Mouse (Mus musculus) testis, adult 2 months (tissue): ENCODE results near the gene Ppara.

Experiments used
- CTCF ChIP-seq: fragments of 200-500 bp; IDR thresholded peaks from 2 replicates; pipeline ENCODE4 v1.5.1; 2012; ENCODE audit warnings: low read depth, mild to moderate bottlenecking, inconsistent platforms, low read length, moderate library complexity; ENCODE audit not compliant: control insufficient read depth, insufficient read depth, insufficient replicate concordance
- POLR2A ChIP-seq: fragments of 200-500 bp; IDR thresholded peaks from 2 replicates; pipeline ENCODE4 v1.6.1; 2012; ENCODE audit warnings: low read depth, mild to moderate bottlenecking, inconsistent platforms, low read length, moderate library complexity; ENCODE audit not compliant: control insufficient read depth

- TF ChIP-seq POLR2A (no peak), CTCF (peak; percentile 83; the same call in 1 of the 2 replicates)
These were observed 24.6 kb upstream of the Ppara start for GRCm38 (mm10) chr15:85710179-85710578.
